Mouse (Mus musculus) Patski (cell line): Measurements from ENCODE around the gene Ffar1. TPM values are rescaled to one million over a fixed set of nuclear protein-coding genes. Genes with fewer than 3 reads are reported as not detected.
A peak's percentile ranks its signal among the peaks of the same experiment; 100 is the strongest.

Experiments
- ATAC-seq: fragments of 100-300 bp; one replicate; pipeline ENCODE4 v1.8.0; 2021
- CTCF ChIA-PET: fragments of 350-600 bp; sonication (Branson Sonifier 250); formaldehyde crosslinking; loops from one replicate; lab custom pipeline; 2022; ENCODE audit warnings: inconsistent platforms; lab: Charles Lee
- POLR2A ChIA-PET: fragments of 350-600 bp; sonication (Branson Sonifier 250); formaldehyde crosslinking; loops from one replicate; lab custom pipeline; 2022; ENCODE audit warnings: antibody characterized with exemption, inconsistent platforms; lab: Charles Lee
- DNase-seq: peaks from one replicate; pipeline ENCODE4 v3.0.0-alpha.2; 2011; ENCODE audit warnings: low read depth, low spot score
- H3K27me3 ChIP-seq: fragments of 371-371 bp; one replicate; pipeline ENCODE4 v1.5.1; 2021
- CTCF ChIP-seq: fragments of 100-300 bp; IDR thresholded peaks from one replicate; pipeline ENCODE4 v1.5.1; 2021
- in situ Hi-C: fragments of 300-500 bp; cut with MboI; formaldehyde crosslinking; loops from 3 replicates; pipeline ENCODE4 v1.11.1; 2018; ENCODE audit warnings: low pct_unique_long_range_greater_than_20kb, mixed read lengths
- polyA plus RNA-seq: library from polyadenylated mRNA; unstranded; gene quantifications from one replicate; pipeline ENCODE4 v1.2.3, GENCODE M21; 2021

The Ffar1 gene
- polyA plus RNA-seq, 1 experiment from 2014 or later: not detected

DNA sequence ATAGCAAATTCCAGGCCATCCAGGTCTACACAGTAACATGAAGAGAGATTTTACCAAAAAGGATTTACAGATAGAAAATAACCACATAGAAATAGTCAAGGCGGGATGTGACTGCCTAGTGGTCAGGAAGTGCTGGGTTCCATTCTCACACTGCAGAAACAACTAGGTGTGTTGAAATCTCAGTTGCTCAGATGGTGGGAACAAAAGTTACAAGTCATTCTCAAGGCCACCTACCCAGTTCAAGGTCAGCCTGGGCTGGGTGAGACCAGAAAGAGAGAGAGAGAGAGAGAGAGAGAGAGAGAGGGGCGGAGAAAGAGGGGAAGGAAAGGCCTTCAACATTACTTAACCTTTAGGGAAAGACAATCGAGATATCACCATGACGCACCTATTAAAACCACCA, 25.5 kb upstream of the Ffar1 start:
- no peaks in the 10 kb centered on the region for H3K27me3 ChIP-seq
- POLR2A ChIA-PET: interaction anchor here (0.6 kb wide), 1 partner anchor 27 kb away, joined by 3 read pairs; no protein-coding TSS in a partner anchor
- TF ChIP-seq CTCF: no peak
- ATAC-seq (no peak), DNase-seq (no peak)
- in situ Hi-C loops: loop anchor here (10.0 kb wide), 1 partner anchor 208 kb away; no protein-coding TSS in a partner anchor
- CTCF ChIA-PET: no interaction called here

DNA sequence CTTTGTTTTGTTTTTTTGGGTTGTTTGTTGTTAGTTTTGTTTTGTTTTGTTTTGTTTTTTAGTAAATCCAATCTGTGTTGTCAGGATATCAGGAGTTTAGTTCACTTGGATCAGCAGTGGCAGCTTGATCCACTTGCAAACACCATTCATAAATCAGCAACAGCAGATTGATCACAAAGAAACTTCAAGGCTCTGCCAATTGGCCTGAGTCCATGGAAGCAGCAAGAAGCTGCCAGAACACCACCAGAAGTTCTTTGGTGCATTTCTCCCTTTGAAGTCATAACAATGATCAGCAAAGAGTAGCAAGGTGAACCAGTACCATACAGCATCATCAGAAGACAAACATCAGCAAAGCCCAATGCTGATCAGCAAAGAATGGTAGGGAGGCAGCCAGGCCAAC, 22.7 kb upstream of the Ffar1 start:
- ChIA-PET CTCF (interaction anchor here (1.9 kb wide), 1 partner anchor 11 kb away, joined by 5 read pairs; no protein-coding TSS in a partner anchor), POLR2A (no interaction called here)
- DNase-seq (no peak), ATAC-seq (no peak)
- peaks cover 6% of the 10 kb centered on the region for H3K27me3 ChIP-seq
- no peak for TF ChIP-seq CTCF
- in situ Hi-C loops: loop anchor here (10.0 kb wide), 1 partner anchor 211 kb away; no protein-coding TSS in a partner anchor

DNA sequence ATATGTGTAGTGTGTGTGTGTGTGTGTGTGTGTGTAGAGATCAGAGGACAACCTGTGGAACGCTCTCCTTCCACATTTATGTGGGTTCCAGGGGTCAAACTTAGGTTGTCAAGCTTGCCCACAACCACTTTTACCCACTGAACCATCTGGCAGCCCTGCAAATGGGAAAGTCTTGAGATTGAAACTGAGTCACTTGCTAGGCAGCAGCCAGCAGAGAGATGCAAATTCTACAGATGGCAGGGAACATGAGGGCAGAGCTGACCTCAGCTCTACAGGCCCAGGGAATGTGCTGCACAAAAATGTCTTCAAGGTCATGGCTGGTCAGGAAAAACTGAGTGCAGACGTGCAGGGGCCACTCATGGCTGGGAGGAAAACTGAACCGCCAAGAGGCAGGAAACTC, 20.0 kb upstream of the Ffar1 start:
- H3K27me3 ChIP-seq: peaks cover 16% of the 10 kb centered on the region
- no peak for DNase-seq
- no peak for ATAC-seq
- POLR2A ChIA-PET: no interaction called here
- no peak for TF ChIP-seq CTCF
- CTCF ChIA-PET: no interaction called here
- in situ Hi-C loops: loop anchor here (10.0 kb wide), 1 partner anchor 213 kb away; no protein-coding TSS in a partner anchor

DNA sequence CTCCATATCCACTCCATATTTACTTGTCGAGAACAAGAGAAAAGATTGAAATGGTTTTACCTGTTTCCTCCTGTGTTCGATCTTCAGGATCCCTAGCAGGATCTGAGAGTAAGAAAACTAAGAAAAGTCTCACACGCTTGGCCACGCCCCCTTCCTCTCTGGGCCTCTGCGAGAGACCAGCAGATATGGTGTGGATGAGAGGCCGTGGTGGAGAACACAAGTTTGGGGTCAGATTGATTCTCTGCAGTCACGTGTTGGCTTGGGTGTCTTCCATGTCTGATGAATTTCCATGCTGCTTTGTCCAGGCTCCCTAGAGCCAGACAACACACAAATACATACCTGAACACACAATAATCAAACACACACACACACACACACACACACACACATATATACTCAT, 18.8 kb upstream of the Ffar1 start, which contains the start of gene Cd22:
TSS of gene Cd22 (minus strand) at position 167 of the 400 bp plus-strand sequence.
- ChIA-PET POLR2A (no interaction called here), CTCF (no interaction called here)
- in situ Hi-C loops: loop anchor here (10.0 kb wide), 1 partner anchor 215 kb away; no protein-coding TSS in a partner anchor
- ATAC-seq (no peak), DNase-seq (no peak)
- no peak for TF ChIP-seq CTCF
- H3K27me3 ChIP-seq: peaks cover 18% of the 10 kb centered on the region

DNA sequence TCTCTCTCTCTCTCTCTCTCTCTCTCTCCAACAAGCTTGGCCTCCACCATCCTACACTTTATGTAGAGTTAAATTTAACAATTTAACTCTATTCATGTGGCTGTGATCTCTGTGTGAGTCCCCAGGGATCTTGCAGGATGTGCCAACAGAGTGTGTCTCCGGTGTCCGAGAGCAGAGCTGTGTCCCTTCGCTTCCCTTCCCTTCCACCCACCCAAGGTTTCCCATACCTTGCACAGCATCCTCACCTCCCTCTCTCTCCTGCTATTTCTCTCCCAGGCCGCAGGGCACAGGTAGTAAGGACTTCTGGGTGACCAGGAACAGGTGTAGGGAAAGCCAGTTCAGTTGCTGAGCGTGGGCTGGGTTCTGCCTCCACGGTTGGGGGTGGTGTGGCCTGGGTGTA, 17.6 kb upstream of the Ffar1 start:
- ChIA-PET POLR2A (no interaction called here), CTCF (no interaction called here)
- in situ Hi-C loops: no loop called here
- ATAC-seq (no peak), DNase-seq (no peak)
- TF ChIP-seq CTCF: no peak
- peaks cover 27% of the 10 kb centered on the region for H3K27me3 ChIP-seq

DNA sequence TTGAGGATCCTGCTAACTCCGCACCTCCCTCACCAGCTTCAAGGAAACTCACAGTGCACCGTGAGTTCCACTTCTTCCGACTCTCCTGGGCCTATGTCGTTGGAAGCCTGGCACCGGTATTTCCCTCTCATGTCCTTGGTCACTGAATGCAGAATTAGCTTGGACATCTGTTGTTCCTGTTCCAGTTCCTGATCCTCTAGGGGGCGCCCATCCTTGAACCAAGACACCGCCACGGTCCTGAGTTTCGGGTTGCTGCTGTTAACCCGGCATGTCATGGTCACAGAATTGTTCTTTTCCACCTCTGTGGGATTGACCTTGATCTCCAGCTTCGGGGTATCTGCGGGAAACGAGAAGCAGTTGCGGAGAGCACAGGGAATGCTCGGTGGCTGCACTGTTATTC, 11.7 kb upstream of the Ffar1 start:
- ATAC-seq (peak; percentile 67), DNase-seq (no peak)
- ChIA-PET CTCF (interaction anchor here (0.8 to 3.2 kb wide), 5 partner anchors 10 to 101 kb away, joined by 3 to 12 read pairs (median 5); partner anchors contain the start of genes Fam187b, Ffar1 and Lsr), POLR2A (interaction anchor here (0.6 kb wide), 1 partner anchor 143 kb away, joined by 4 read pairs; no protein-coding TSS in a partner anchor)
- H3K27me3 ChIP-seq: peaks cover 19% of the 10 kb centered on the region
- in situ Hi-C loops: no loop called here
- TF ChIP-seq CTCF: peak; percentile 82

DNA sequence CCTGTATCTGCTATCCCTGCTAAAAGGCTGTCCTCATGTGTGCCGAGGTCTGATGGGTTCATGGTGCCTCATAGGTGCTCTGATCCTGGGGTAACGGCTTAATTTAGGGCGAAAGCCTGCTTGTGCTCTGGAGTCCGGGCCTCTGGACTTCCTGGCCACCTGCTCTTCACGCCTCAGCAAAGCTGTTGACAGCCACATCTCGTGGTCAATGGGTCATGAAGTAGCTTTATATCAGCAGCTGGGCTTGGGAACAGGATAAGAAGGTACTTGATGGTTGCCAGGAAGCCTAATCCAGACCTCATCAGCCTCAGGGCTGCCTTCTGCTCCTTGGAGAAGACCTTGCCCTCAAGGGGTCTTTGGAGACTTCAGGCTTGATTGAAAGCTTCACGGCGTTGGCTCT, 2.0 kb upstream of the Ffar1 start:
- TF ChIP-seq CTCF: no peak
- POLR2A ChIA-PET: no interaction called here
- in situ Hi-C loops: no loop called here
- CTCF ChIA-PET: interaction anchor here (2.4 kb wide), 1 partner anchor 10 kb away, joined by 9 read pairs; no protein-coding TSS in a partner anchor
- no peak for DNase-seq
- ATAC-seq: no peak
- H3K27me3 ChIP-seq: peaks cover 51% of the 10 kb centered on the region

DNA sequence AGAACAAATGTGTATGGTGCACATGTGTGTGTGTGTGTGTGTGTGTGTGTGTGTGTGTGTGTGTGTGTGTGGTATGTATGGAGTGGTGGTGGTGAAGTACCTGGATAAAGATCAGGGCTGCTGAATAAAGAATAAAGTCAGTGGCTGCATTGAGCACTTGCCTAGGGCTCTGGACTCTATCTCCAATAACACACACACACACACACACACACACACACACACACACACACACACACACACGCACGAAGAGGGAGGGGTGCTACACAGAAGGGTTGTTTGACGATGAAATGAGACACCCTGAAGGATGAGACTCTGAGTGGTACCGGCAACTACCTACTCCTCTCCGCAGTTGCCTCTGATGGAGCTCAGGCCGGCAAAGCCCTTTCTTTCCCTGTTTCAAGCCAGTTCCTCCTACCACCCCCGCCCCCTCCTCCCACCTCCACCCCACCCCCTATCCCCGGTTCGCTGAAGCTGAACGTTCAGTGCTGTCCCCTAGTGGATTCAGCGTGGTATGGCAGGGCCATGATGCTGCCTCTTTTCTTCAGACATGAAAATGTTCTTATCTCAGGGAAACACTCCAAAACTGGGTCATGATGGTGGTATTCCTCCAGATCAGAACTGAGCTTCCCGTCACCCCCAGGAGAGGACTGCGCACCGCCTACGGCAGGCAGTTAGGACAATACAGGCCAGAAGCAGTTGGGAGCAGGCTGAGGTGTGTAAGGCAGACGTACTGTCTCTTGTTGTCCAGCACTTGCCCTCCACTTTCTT, 1.5 kb downstream of the Ffar1 start:
- ATAC-seq (no peak), DNase-seq (no peak)
- H3K27me3 ChIP-seq: peaks cover 57% of the 10 kb centered on the region
- CTCF ChIA-PET: interaction anchor here (1.8 kb wide), 1 partner anchor 13 kb away, joined by 12 read pairs; no protein-coding TSS in a partner anchor
- in situ Hi-C loops: loop anchor here (10.0 kb wide), 1 partner anchor 185 kb away; the partner anchor contains the start of gene Pmis2
- POLR2A ChIA-PET: no interaction called here
- TF ChIP-seq CTCF: no peak

DNA sequence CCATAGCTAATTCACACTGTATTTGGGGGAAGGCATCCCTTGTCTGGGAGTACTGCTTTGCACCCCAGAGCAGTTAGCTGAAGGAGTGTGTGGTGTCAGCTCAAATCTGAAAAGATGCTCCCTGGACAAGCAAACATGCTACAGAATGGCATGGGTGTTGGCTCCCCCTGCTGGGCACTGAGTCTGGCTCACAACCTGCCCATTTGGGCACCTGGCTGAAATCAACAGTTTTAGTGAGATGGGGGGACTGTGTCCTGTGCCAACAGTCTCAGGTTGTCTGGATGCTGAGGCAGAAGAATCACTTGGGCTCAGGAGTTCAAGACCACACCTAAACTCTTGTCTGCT, 2.1 kb downstream of the Ffar1 start:
- in situ Hi-C loops: loop anchor here (10.0 kb wide), 1 partner anchor 184 kb away; the partner anchor contains the start of gene Pmis2
- ChIA-PET POLR2A (no interaction called here), CTCF (interaction anchor here (1.8 kb wide), 1 partner anchor 14 kb away, joined by 12 read pairs; no protein-coding TSS in a partner anchor)
- peaks cover 56% of the 10 kb centered on the region for H3K27me3 ChIP-seq
- DNase-seq (peak; percentile 10), ATAC-seq (no peak)
- TF ChIP-seq CTCF: peak; percentile 80

DNA sequence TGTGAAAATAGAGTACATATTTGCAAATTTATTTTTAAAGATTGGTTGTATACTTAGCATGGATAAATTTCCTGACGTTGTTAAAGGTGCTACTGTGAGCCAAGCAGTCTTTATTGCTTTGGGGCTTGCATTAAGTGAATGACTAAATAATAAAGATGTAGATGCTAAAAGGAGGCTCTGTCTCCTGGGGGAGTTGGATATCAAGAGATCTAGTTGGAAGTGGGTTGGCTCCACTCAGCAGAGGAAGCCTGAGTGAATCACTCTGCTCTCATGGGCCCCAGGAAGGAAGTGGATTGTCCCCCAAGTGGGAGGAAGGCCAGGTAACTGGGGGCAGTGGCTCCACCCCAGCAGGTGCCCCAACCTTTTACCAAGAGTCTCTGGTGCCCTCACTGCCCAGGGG, 3.6 kb downstream of the Ffar1 start:
- POLR2A ChIA-PET: no interaction called here
- TF ChIP-seq CTCF: no peak
- in situ Hi-C loops: loop anchor here (10.0 kb wide), 1 partner anchor 183 kb away; the partner anchor contains the start of gene Pmis2
- ATAC-seq (no peak), DNase-seq (no peak)
- peaks cover 57% of the 10 kb centered on the region for H3K27me3 ChIP-seq
- CTCF ChIA-PET: no interaction called here

DNA sequence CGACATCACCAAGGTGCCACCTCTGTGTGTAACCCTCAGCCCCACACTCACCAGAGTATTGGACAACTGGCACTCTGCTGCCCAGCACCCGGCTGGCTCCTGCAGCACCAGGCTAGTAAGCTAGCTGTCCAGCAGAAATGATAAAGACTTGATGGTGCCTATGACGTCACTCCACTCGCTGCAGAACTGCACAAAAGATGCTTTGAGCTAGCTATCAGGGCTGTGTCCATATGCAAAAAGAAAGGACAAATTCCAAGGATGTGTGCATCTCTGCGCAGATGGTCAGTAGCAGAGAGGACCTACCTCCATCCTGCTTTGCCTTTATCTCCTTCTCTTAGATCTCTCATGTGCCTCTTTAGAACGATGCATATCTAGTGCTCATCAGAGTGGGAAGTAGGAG, 5.3 kb downstream of the Ffar1 start, which contains the start of gene Ffar3:
TSS of gene Ffar3 (minus strand) at position 101 of the 400 bp plus-strand sequence.
- in situ Hi-C loops: loop anchor here (10.0 kb wide), 1 partner anchor 181 kb away; the partner anchor contains the start of gene Pmis2
- DNase-seq (no peak), ATAC-seq (no peak)
- TF ChIP-seq CTCF: no peak
- ChIA-PET POLR2A (no interaction called here), CTCF (no interaction called here)
- H3K27me3 ChIP-seq: peaks cover 55% of the 10 kb centered on the region
